Mouse (Mus musculus) stomach, embryonic 14.5 days (tissue): ENCODE measurements at regions not wholly inside any gene's neighbourhood (a gene's known extent, or its start where the extent isn't known, plus 50 kb on each side); places are given as distances from the start of the nearest gene placed in this dataset.

Source experiments
- ATAC-seq: fragments of 200-750 bp; cut with Nextera tagmentation; 2 replicates; pipeline ENCODE4 v1.8.0; 2017; ENCODE audit warnings: low read depth, moderate TSS enrichment; ENCODE audit not compliant: insufficient number of reproducible peaks, insufficient read depth, low FRiP score
- H3K27ac ChIP-seq: fragments of 300-500 bp; sonication (generic); 2 replicates; pipeline ENCODE4 v1.5.1; 2014; ENCODE audit warnings: mild to moderate bottlenecking, low read length, moderate library complexity, mixed read lengths
- H3K27me3 ChIP-seq: fragments of 300-500 bp; sonication (generic); 2 replicates; pipeline ENCODE4 v1.6.1; 2014; ENCODE audit warnings: low read length, control low read depth, mixed read lengths; ENCODE audit not compliant: control insufficient read depth, insufficient read depth
- H3K36me3 ChIP-seq: fragments of 300-500 bp; sonication (generic); 2 replicates; pipeline ENCODE4 v1.6.1; 2014; ENCODE audit warnings: mild to moderate bottlenecking, control low read depth, low read length, moderate library complexity, mixed read lengths; ENCODE audit not compliant: control insufficient read depth, insufficient read depth
- H3K4me1 ChIP-seq: fragments of 300-500 bp; sonication (generic); 2 replicates; pipeline ENCODE4 v1.6.1; 2014; ENCODE audit warnings: low read length, control low read depth, mixed read lengths; ENCODE audit not compliant: control insufficient read depth, insufficient read depth
- H3K4me2 ChIP-seq: fragments of 300-500 bp; sonication (generic); replicated peaks from 2 replicates; pipeline ENCODE4 v1.6.1; 2014; ENCODE audit warnings: low read depth, low read length, control low read depth
- H3K4me3 ChIP-seq: fragments of 300-500 bp; sonication (generic); 2 replicates; pipeline ENCODE4 v1.5.1; 2014; ENCODE audit warnings: low read depth, low read length, control low read depth
- H3K9ac ChIP-seq: fragments of 300-500 bp; sonication (generic); replicated peaks from 2 replicates; pipeline ENCODE4 v1.6.1; 2014; ENCODE audit warnings: low read depth, mild to moderate bottlenecking, control low read depth, low read length, moderate library complexity, mixed read lengths
- H3K9me3 ChIP-seq: fragments of 300-500 bp; sonication (generic); 2 replicates; pipeline ENCODE4 v1.6.1; 2016; ENCODE audit warnings: low read depth, low read length, control low read depth; ENCODE audit not compliant: control insufficient read depth
- WGBS: fragments of 180-500 bp; shearing (Covaris S2); extraction: QIAGEN DNeasy Blood & Tissue Kit; methylation state at CpG from one replicate; pipeline ENCODE4 v1.1.7; 2014; 5-methylcytosine and 5-hydroxymethylcytosine counted together

- no peak for ATAC-seq
- no peak overlapping the region for H3K9ac ChIP-seq
- H3K27ac ChIP-seq = no peak overlapping the region
- WGBS = 94% methylated on average over 1 of the region's 1 CpGs
- no peaks in the 10 kb centered on the region for H3K27me3 ChIP-seq
- no peak overlapping the region for H3K4me2 ChIP-seq
- H3K4me1 ChIP-seq = no peaks in the 10 kb centered on the region
- no peaks in the 10 kb centered on the region for H3K36me3 ChIP-seq
- H3K9me3 ChIP-seq = no peaks in the 10 kb centered on the region
- H3K4me3 ChIP-seq = no peak overlapping the region
These were observed 332.3 kb upstream of the Tbl1xr1 start for GRCm38 (mm10) chr3:21744107-21744506.

- no peaks in the 10 kb centered on the region for H3K27me3 ChIP-seq
- no peaks in the 10 kb centered on the region for H3K36me3 ChIP-seq
- H3K9me3 ChIP-seq = no peaks in the 10 kb centered on the region
- no peak for ATAC-seq
- H3K4me2 ChIP-seq = no peak overlapping the region
- no peak overlapping the region for H3K27ac ChIP-seq
- 44% methylated on average over 2 of the region's 2 CpGs for WGBS
- H3K4me1 ChIP-seq = no peaks in the 10 kb centered on the region
- H3K4me3 ChIP-seq = no peak overlapping the region
- no peak overlapping the region for H3K9ac ChIP-seq
These were observed 315.8 kb upstream of the Tbl1xr1 start for GRCm38 (mm10) chr3:21760516-21761218.

GRCm38 (mm10) chr3:21761219-21761600 is 315.2 kb upstream of the Tbl1xr1 start:
- no peak for ATAC-seq
- Histone ChIP-seq H3K9me3 (no peaks in the 10 kb centered on the region), H3K36me3 (no peaks in the 10 kb centered on the region)

GRCm38 (mm10) chr3:21761909-21762308 is 314.5 kb upstream of the Tbl1xr1 start:
- 83% methylated on average over 3 of the region's 3 CpGs for WGBS

More at GRCm38 (mm10) chr3:21761219-21761600, 315.2 kb upstream of the Tbl1xr1 start:
- H3K27ac ChIP-seq = no peak overlapping the region
- no peak overlapping the region for H3K4me2 ChIP-seq
- H3K4me3 ChIP-seq = no peak overlapping the region
- no peak overlapping the region for H3K9ac ChIP-seq
- H3K27me3 ChIP-seq = no peaks in the 10 kb centered on the region
- no peaks in the 10 kb centered on the region for H3K4me1 ChIP-seq

GRCm38 (mm10) chr3:21768081-21768480 is 308.4 kb upstream of the Tbl1xr1 start:
- Histone ChIP-seq H3K9me3 (no peaks in the 10 kb centered on the region), H3K9ac (no peak overlapping the region), H3K4me3 (no peak overlapping the region), H3K4me2 (no peak overlapping the region), H3K27ac (no peak overlapping the region), H3K36me3 (no peaks in the 10 kb centered on the region), H3K4me1 (no peaks in the 10 kb centered on the region), H3K27me3 (no peaks in the 10 kb centered on the region)
- no peak for ATAC-seq
- WGBS = 85% methylated on average over 1 of the region's 1 CpGs

More at GRCm38 (mm10) chr3:21761909-21762308, 314.5 kb upstream of the Tbl1xr1 start:
- no peak for ATAC-seq
- Histone ChIP-seq H3K9ac (no peak overlapping the region), H3K9me3 (no peaks in the 10 kb centered on the region), H3K4me1 (no peaks in the 10 kb centered on the region), H3K4me2 (no peak overlapping the region), H3K27ac (no peak overlapping the region), H3K27me3 (no peaks in the 10 kb centered on the region), H3K36me3 (no peaks in the 10 kb centered on the region), H3K4me3 (no peak overlapping the region)

GRCm38 (mm10) chr3:21769920-21770547 is 306.4 kb upstream of the Tbl1xr1 start:
- ATAC-seq = no peak
- Histone ChIP-seq H3K4me1 (no peaks in the 10 kb centered on the region), H3K9me3 (no peaks in the 10 kb centered on the region), H3K4me2 (no peak overlapping the region), H3K27me3 (no peaks in the 10 kb centered on the region), H3K36me3 (no peaks in the 10 kb centered on the region), H3K27ac (no peak overlapping the region), H3K4me3 (no peak overlapping the region), H3K9ac (no peak overlapping the region)
- WGBS = 63% methylated on average over 9 of the region's 9 CpGs

- WGBS = 70% methylated on average over 4 of the region's 4 CpGs
- H3K4me2 ChIP-seq = no peak overlapping the region
- no peak for ATAC-seq
- no peaks in the 10 kb centered on the region for H3K9me3 ChIP-seq
- H3K36me3 ChIP-seq = no peaks in the 10 kb centered on the region
- no peak overlapping the region for H3K27ac ChIP-seq
- H3K27me3 ChIP-seq = no peaks in the 10 kb centered on the region
- no peak overlapping the region for H3K9ac ChIP-seq
- no peaks in the 10 kb centered on the region for H3K4me1 ChIP-seq
- no peak overlapping the region for H3K4me3 ChIP-seq
These were observed 304.6 kb upstream of the Tbl1xr1 start for GRCm38 (mm10) chr3:21771752-21772298.

- Histone ChIP-seq H3K27ac (no peak overlapping the region), H3K4me3 (no peak overlapping the region), H3K27me3 (no peaks in the 10 kb centered on the region), H3K36me3 (no peaks in the 10 kb centered on the region), H3K4me1 (no peaks in the 10 kb centered on the region), H3K4me2 (no peak overlapping the region), H3K9ac (no peak overlapping the region), H3K9me3 (no peaks in the 10 kb centered on the region)
- no peak for ATAC-seq
- 83% methylated on average over 4 of the region's 4 CpGs for WGBS
These were observed 302.1 kb upstream of the Tbl1xr1 start for GRCm38 (mm10) chr3:21774172-21774842.
